Mouse (Mus musculus): ENCODE results near the gene Slc10a6. TPM values are rescaled to one million over a fixed set of nuclear protein-coding genes. Genes with fewer than 3 reads are reported as not detected.

The Slc10a6 gene
- polyA plus RNA-seq (2014; fragmentation: Nextera tagmentation; extraction: Ambion mirVana) = not detected in 2 replicates

- 80% methylated on average over 17 of the region's 17 CpGs for WGBS
- no peak for ATAC-seq (ENCODE audit: insufficient read depth, low FRiP score, low TSS enrichment)
- no peak within 1 kb of the TSS for H3K4me2 ChIP-seq (ENCODE audit: low read depth)
These were observed at the start of gene Slc10a6 for GRCm38 (mm10) chr5:103629111-103629764. Gene Slc10a6 (minus strand): TSS chr5:103629403.

GRCm38 (mm10) chr5:103678974-103679373 is 49.8 kb upstream of the Slc10a6 start:
- 86% methylated on average over 5 of the region's 5 CpGs for WGBS
- H3K36me3 ChIP-seq (ENCODE audit: control insufficient read depth, insufficient read depth, low read length) = no peaks in the 10 kb centered on the region
- ATAC-seq (ENCODE audit: insufficient read depth, low FRiP score, low TSS enrichment) = no peak

More at GRCm38 (mm10) chr5:103629111-103629764, at the start of gene Slc10a6:
- no peaks in the 10 kb centered on the region for H3K36me3 ChIP-seq (ENCODE audit: control insufficient read depth, insufficient read depth, low read length)
- H3K27me3 ChIP-seq (ENCODE audit: control insufficient read depth, insufficient read depth, low read length) = no peaks in the 10 kb centered on the region
- no peak within 1 kb of the TSS for H3K4me3 ChIP-seq (ENCODE audit: low read depth, low read length)
- H3K9ac ChIP-seq (ENCODE audit: low read length) = no peak within 1 kb of the TSS
- no peak for DNase-seq (ENCODE audit: low spot score)
- H3K27ac ChIP-seq (ENCODE audit: low read depth, low read length) = no peak within 1 kb of the TSS
- H3K4me1 ChIP-seq (ENCODE audit: control insufficient read depth, insufficient read depth, low read length) = no peaks in the 10 kb centered on the region
- no peaks in the 10 kb centered on the region for H3K9me3 ChIP-seq (ENCODE audit: control insufficient read depth, low read length)

GRCm38 (mm10) chr5:103677894-103678293 is 48.7 kb upstream of the Slc10a6 start:
- H3K4me1 ChIP-seq (ENCODE audit: control insufficient read depth, insufficient read depth, low read length) = no peaks in the 10 kb centered on the region
- H3K9ac ChIP-seq (ENCODE audit: low read length) = no peak overlapping the region
- 87% methylated on average over 6 of the region's 6 CpGs for WGBS
- ATAC-seq (ENCODE audit: insufficient read depth, low FRiP score, low TSS enrichment) (no peak), DNase-seq (ENCODE audit: low spot score) (no peak)
- H3K27ac ChIP-seq (ENCODE audit: low read depth, low read length) = no peak overlapping the region
- no peaks in the 10 kb centered on the region for H3K27me3 ChIP-seq (ENCODE audit: control insufficient read depth, insufficient read depth, low read length)
- no peaks in the 10 kb centered on the region for H3K9me3 ChIP-seq (ENCODE audit: control insufficient read depth, low read length)
- no peaks in the 10 kb centered on the region for H3K36me3 ChIP-seq (ENCODE audit: control insufficient read depth, insufficient read depth, low read length)
- H3K4me2 ChIP-seq (ENCODE audit: low read depth) = no peak overlapping the region
- no peak overlapping the region for H3K4me3 ChIP-seq (ENCODE audit: low read depth, low read length)

More at GRCm38 (mm10) chr5:103678974-103679373, 49.8 kb upstream of the Slc10a6 start:
- no peaks in the 10 kb centered on the region for H3K9me3 ChIP-seq (ENCODE audit: control insufficient read depth, low read length)
- no peak overlapping the region for H3K4me2 ChIP-seq (ENCODE audit: low read depth)
- no peak overlapping the region for H3K9ac ChIP-seq (ENCODE audit: low read length)
- no peak overlapping the region for H3K4me3 ChIP-seq (ENCODE audit: low read depth, low read length)
- no peak overlapping the region for H3K27ac ChIP-seq (ENCODE audit: low read depth, low read length)
- no peaks in the 10 kb centered on the region for H3K27me3 ChIP-seq (ENCODE audit: control insufficient read depth, insufficient read depth, low read length)
- no peak for DNase-seq (ENCODE audit: low spot score)
- H3K4me1 ChIP-seq (ENCODE audit: control insufficient read depth, insufficient read depth, low read length) = no peaks in the 10 kb centered on the region

- Histone ChIP-seq H3K9me3 (ENCODE audit: control insufficient read depth, low read length) (no peaks in the 10 kb centered on the region), H3K4me3 (ENCODE audit: low read depth, low read length) (no peak overlapping the region), H3K4me2 (ENCODE audit: low read depth) (no peak overlapping the region), H3K27ac (ENCODE audit: low read depth, low read length) (no peak overlapping the region), H3K36me3 (ENCODE audit: control insufficient read depth, insufficient read depth, low read length) (no peaks in the 10 kb centered on the region), H3K9ac (ENCODE audit: low read length) (no peak overlapping the region), H3K4me1 (ENCODE audit: control insufficient read depth, insufficient read depth, low read length) (no peaks in the 10 kb centered on the region), H3K27me3 (ENCODE audit: control insufficient read depth, insufficient read depth, low read length) (no peaks in the 10 kb centered on the region)
- WGBS = 90% methylated on average over 6 of the region's 6 CpGs
- ATAC-seq (ENCODE audit: insufficient read depth, low FRiP score, low TSS enrichment) (no peak), DNase-seq (ENCODE audit: low spot score) (no peak)
These were observed 47.2 kb upstream of the Slc10a6 start for GRCm38 (mm10) chr5:103676289-103676881.

GRCm38 (mm10) chr5:103674482-103674881 is 45.3 kb upstream of the Slc10a6 start:
- H3K36me3 ChIP-seq (ENCODE audit: control insufficient read depth, insufficient read depth, low read length) = no peaks in the 10 kb centered on the region
- no peak for DNase-seq (ENCODE audit: low spot score)
- H3K4me2 ChIP-seq (ENCODE audit: low read depth) = no peak overlapping the region
- no peak overlapping the region for H3K27ac ChIP-seq (ENCODE audit: low read depth, low read length)
- WGBS = 50% methylated on average over 6 of the region's 6 CpGs
- H3K9me3 ChIP-seq (ENCODE audit: control insufficient read depth, low read length) = no peaks in the 10 kb centered on the region
- H3K27me3 ChIP-seq (ENCODE audit: control insufficient read depth, insufficient read depth, low read length) = no peaks in the 10 kb centered on the region
- H3K9ac ChIP-seq (ENCODE audit: low read length) = no peak overlapping the region
- no peak for ATAC-seq (ENCODE audit: insufficient read depth, low FRiP score, low TSS enrichment)
- no peaks in the 10 kb centered on the region for H3K4me1 ChIP-seq (ENCODE audit: control insufficient read depth, insufficient read depth, low read length)
- no peak overlapping the region for H3K4me3 ChIP-seq (ENCODE audit: low read depth, low read length)

- Histone ChIP-seq H3K9me3 (ENCODE audit: control insufficient read depth, low read length) (no peaks in the 10 kb centered on the region), H3K4me2 (ENCODE audit: low read depth) (no peak overlapping the region), H3K4me3 (ENCODE audit: low read depth, low read length) (no peak overlapping the region), H3K27ac (ENCODE audit: low read depth, low read length) (no peak overlapping the region), H3K36me3 (ENCODE audit: control insufficient read depth, insufficient read depth, low read length) (no peaks in the 10 kb centered on the region), H3K4me1 (ENCODE audit: control insufficient read depth, insufficient read depth, low read length) (no peaks in the 10 kb centered on the region), H3K9ac (ENCODE audit: low read length) (no peak overlapping the region), H3K27me3 (ENCODE audit: control insufficient read depth, insufficient read depth, low read length) (no peaks in the 10 kb centered on the region)
- ATAC-seq (ENCODE audit: insufficient read depth, low FRiP score, low TSS enrichment) (no peak), DNase-seq (ENCODE audit: low spot score) (no peak)
- WGBS = 85% methylated on average over 4 of the region's 4 CpGs
These were observed 44.4 kb upstream of the Slc10a6 start for GRCm38 (mm10) chr5:103673611-103674010.

- Histone ChIP-seq H3K36me3 (ENCODE audit: control insufficient read depth, insufficient read depth, low read length) (no peaks in the 10 kb centered on the region), H3K4me1 (ENCODE audit: control insufficient read depth, insufficient read depth, low read length) (no peaks in the 10 kb centered on the region), H3K4me3 (ENCODE audit: low read depth, low read length) (no peak overlapping the region), H3K4me2 (ENCODE audit: low read depth) (no peak overlapping the region), H3K27me3 (ENCODE audit: control insufficient read depth, insufficient read depth, low read length) (no peaks in the 10 kb centered on the region), H3K27ac (ENCODE audit: low read depth, low read length) (no peak overlapping the region), H3K9me3 (ENCODE audit: control insufficient read depth, low read length) (no peaks in the 10 kb centered on the region), H3K9ac (ENCODE audit: low read length) (no peak overlapping the region)
- ATAC-seq (ENCODE audit: insufficient read depth, low FRiP score, low TSS enrichment) (no peak), DNase-seq (ENCODE audit: low spot score) (no peak)
- WGBS = 78% methylated on average over 3 of the region's 3 CpGs
These were observed 42.7 kb upstream of the Slc10a6 start for GRCm38 (mm10) chr5:103671858-103672257.

GRCm38 (mm10) chr5:103665876-103666275 is 36.7 kb upstream of the Slc10a6 start:
- no peak overlapping the region for H3K4me3 ChIP-seq (ENCODE audit: low read depth, low read length)
- H3K4me1 ChIP-seq (ENCODE audit: control insufficient read depth, insufficient read depth, low read length) = no peaks in the 10 kb centered on the region
- no peaks in the 10 kb centered on the region for H3K27me3 ChIP-seq (ENCODE audit: control insufficient read depth, insufficient read depth, low read length)
- ATAC-seq (ENCODE audit: insufficient read depth, low FRiP score, low TSS enrichment) = no peak
- no peaks in the 10 kb centered on the region for H3K9me3 ChIP-seq (ENCODE audit: control insufficient read depth, low read length)
- H3K36me3 ChIP-seq (ENCODE audit: control insufficient read depth, insufficient read depth, low read length) = no peaks in the 10 kb centered on the region
- DNase-seq (ENCODE audit: low spot score) = no peak
- no peak overlapping the region for H3K9ac ChIP-seq (ENCODE audit: low read length)
- H3K27ac ChIP-seq (ENCODE audit: low read depth, low read length) = no peak overlapping the region
- 83% methylated on average over 2 of the region's 2 CpGs for WGBS
- no peak overlapping the region for H3K4me2 ChIP-seq (ENCODE audit: low read depth)

GRCm38 (mm10) chr5:103664932-103665331 is 35.7 kb upstream of the Slc10a6 start:
- ATAC-seq (ENCODE audit: insufficient read depth, low FRiP score, low TSS enrichment) = no peak
- Histone ChIP-seq H3K4me2 (ENCODE audit: low read depth) (no peak overlapping the region), H3K36me3 (ENCODE audit: control insufficient read depth, insufficient read depth, low read length) (no peaks in the 10 kb centered on the region), H3K27me3 (ENCODE audit: control insufficient read depth, insufficient read depth, low read length) (no peaks in the 10 kb centered on the region; the same call in 1 of the 2 replicates), H3K9ac (ENCODE audit: low read length) (no peak overlapping the region), H3K27ac (ENCODE audit: low read depth, low read length) (no peak overlapping the region), H3K4me3 (ENCODE audit: low read depth, low read length) (no peak overlapping the region), H3K4me1 (ENCODE audit: control insufficient read depth, insufficient read depth, low read length) (no peaks in the 10 kb centered on the region), H3K9me3 (ENCODE audit: control insufficient read depth, low read length) (no peaks in the 10 kb centered on the region)
- WGBS = 68% methylated on average over 9 of the region's 9 CpGs
- no peak for DNase-seq (ENCODE audit: low spot score)

All from neural tube, embryonic 11.5 days (tissue).